Mouse (Mus musculus) megakaryocyte progenitor cell, adult 5-6 weeks (primary cell): ENCODE measurements around the gene Lrig2. TPM values are rescaled to one million over a fixed set of nuclear protein-coding genes. Genes with fewer than 3 reads are reported as not detected.
A peak's percentile ranks its signal among the peaks of the same experiment; 100 is the strongest.
"Not testable (repeated sequence)": the region's sequence is repeated elsewhere in the genome, so short reads cannot be mapped to it uniquely, and the experiment has no call there.

Experiments used
- ATAC-seq: replicated peaks from 2 replicates; pipeline ENCODE4 v1.8.0; 2016; ENCODE audit warnings: mild to moderate bottlenecking, moderate TSS enrichment, inconsistent platforms; ENCODE audit not compliant: poor library complexity
- total RNA-seq, 2 experiments: library from RNA; stranded (forward) in 1 of 2; stranded (reverse) in 1 of 2; fragments of 157-497, 149-512 nt in 1 of 2; fragments of 200-1000 nt in 1 of 2; gene quantifications; 2 replicates each; pipeline versions ENCODE4 v1.2.3 to v1.2.4; 2015 to 2017

Gene Lrig2
- total RNA-seq, 2 experiments from 2014 or later: 10.1 to 17.4 TPM

GRCm38 (mm10) chr3:104435947-104436346 is 75.8 kb downstream of the Lrig2 start:
- ATAC-seq: no peak

GRCm38 (mm10) chr3:104434246-104434696 is 77.4 kb downstream of the Lrig2 start:
- peak; percentile 75 for ATAC-seq

- ATAC-seq: no peak
Measured at GRCm38 (mm10) chr3:104432651-104433050, 79.1 kb downstream of the Lrig2 start.

GRCm38 (mm10) chr3:104431848-104432159 is 79.9 kb downstream of the Lrig2 start:
- no peak for ATAC-seq

- ATAC-seq: no peak; the same call in 1 of the 2 replicates
Measured at GRCm38 (mm10) chr3:104431156-104431847, 80.4 kb downstream of the Lrig2 start.

- ATAC-seq: not testable (repeated sequence)
Measured at GRCm38 (mm10) chr3:104427354-104427753, 84.4 kb downstream of the Lrig2 start.

GRCm38 (mm10) chr3:104424346-104424745 is 87.4 kb downstream of the Lrig2 start:
- no peak for ATAC-seq

- ATAC-seq: no peak; the same call in 1 of the 2 replicates
Measured at GRCm38 (mm10) chr3:104420929-104421328, 90.8 kb downstream of the Lrig2 start.

GRCm38 (mm10) chr3:104419990-104420389 is 91.7 kb downstream of the Lrig2 start:
- peak; percentile 96 for ATAC-seq

- ATAC-seq: no peak
Measured at GRCm38 (mm10) chr3:104416806-104417205, 94.9 kb downstream of the Lrig2 start.

GRCm38 (mm10) chr3:104412482-104412881 is 99.2 kb downstream of the Lrig2 start:
- ATAC-seq: no peak

- no peak for ATAC-seq
Measured at GRCm38 (mm10) chr3:104407506-104407905, 104.2 kb downstream of the Lrig2 start.

GRCm38 (mm10) chr3:104403582-104403981 is 108.1 kb downstream of the Lrig2 start:
- ATAC-seq: peak; percentile 90

GRCm38 (mm10) chr3:104401176-104401575 is 110.5 kb downstream of the Lrig2 start:
- ATAC-seq: no peak

- no peak for ATAC-seq
Measured at GRCm38 (mm10) chr3:104400126-104400525, 111.6 kb downstream of the Lrig2 start.

- no peak for ATAC-seq
Measured at GRCm38 (mm10) chr3:104399296-104400045, 112.2 kb downstream of the Lrig2 start.

GRCm38 (mm10) chr3:104397316-104397715 is 114.4 kb downstream of the Lrig2 start:
- ATAC-seq: no peak

- ATAC-seq: no peak
Measured at GRCm38 (mm10) chr3:104396736-104397081, 115.0 kb downstream of the Lrig2 start.

- ATAC-seq: no peak
Measured at GRCm38 (mm10) chr3:104396067-104396735, 115.5 kb downstream of the Lrig2 start.

GRCm38 (mm10) chr3:104390072-104390471 is 121.6 kb downstream of the Lrig2 start:
- ATAC-seq: no peak

GRCm38 (mm10) chr3:104389449-104389848 is 122.3 kb downstream of the Lrig2 start:
- no peak for ATAC-seq

- no peak for ATAC-seq
Measured at GRCm38 (mm10) chr3:104385587-104385986, 126.1 kb downstream of the Lrig2 start.
